Mouse (Mus musculus): Measurements from ENCODE around the gene Nrn1l.
A peak's percentile ranks its signal among the peaks of the same experiment; 100 is the strongest.

Gene Nrn1l

GRCm38 (mm10) chr8:105893339-105893738 lies at the start of gene Nrn1l:
Gene Nrn1l, plus strand, starts transcription at chr8:105893567.
- peak; percentile 53 for DNase-seq (ENCODE audit: low read depth, low spot score)

DNA sequence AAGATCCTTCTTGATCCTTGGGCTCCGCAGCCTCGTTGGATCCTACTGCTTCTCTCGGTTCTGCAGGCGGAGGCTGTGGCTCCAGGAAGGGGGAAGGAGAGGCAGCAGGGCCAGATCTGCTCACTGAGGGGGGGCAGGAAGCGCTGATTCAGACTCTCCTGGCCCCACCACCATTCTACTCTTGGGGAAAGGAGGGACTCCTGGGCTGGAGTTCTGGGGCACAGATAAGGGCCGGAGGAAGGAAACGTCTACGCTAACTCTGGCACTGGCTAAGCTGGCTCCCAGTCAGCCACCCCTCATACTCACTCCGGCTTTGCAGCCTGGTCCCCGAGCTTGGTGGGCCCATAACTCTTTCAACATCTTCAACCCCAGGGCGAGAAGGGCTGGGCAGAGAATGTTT lies 46.7 kb upstream of the Nrn1l start:
- no peak for DNase-seq (ENCODE audit: low read depth, low spot score)

GRCm38 (mm10) chr8:105850014-105850413 lies 43.4 kb upstream of the Nrn1l start:
- DNase-seq (ENCODE audit: low read depth, low spot score) = no peak

GRCm38 (mm10) chr8:105850611-105851010 lies 42.8 kb upstream of the Nrn1l start:
- DNase-seq (ENCODE audit: low read depth, low spot score) = no peak

- no peak for DNase-seq (ENCODE audit: low read depth, low spot score)
These were observed 41.7 kb upstream of the Nrn1l start for GRCm38 (mm10) chr8:105851651-105852143.

GRCm38 (mm10) chr8:105852146-105852729 lies 41.1 kb upstream of the Nrn1l start:
- no peak for DNase-seq (ENCODE audit: low read depth, low spot score)

DNA sequence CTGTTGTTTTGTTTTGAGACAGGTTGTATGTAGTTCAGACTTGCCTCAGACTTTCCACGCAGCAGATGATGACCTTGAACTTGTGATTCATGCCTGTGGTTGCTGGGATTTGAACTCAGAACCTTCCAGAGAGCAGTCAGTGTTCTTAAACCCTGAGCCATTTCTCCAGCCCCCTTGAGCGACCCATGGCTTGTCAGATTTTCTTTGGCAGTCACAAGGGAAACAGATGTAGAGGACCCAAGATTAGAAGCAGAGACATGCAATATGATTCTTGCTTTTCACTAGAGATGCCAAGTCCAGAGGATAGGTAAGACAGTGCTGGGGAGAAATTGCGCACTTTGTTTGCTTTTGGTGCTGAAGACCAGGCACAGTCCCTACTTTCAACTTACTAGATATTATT lies 40.2 kb upstream of the Nrn1l start, which contains the start of gene Cenpt:
Gene Cenpt (minus strand): TSS at position 101 of the 400 bp plus-strand sequence.
- no peak for DNase-seq (ENCODE audit: low read depth, low spot score)

DNA sequence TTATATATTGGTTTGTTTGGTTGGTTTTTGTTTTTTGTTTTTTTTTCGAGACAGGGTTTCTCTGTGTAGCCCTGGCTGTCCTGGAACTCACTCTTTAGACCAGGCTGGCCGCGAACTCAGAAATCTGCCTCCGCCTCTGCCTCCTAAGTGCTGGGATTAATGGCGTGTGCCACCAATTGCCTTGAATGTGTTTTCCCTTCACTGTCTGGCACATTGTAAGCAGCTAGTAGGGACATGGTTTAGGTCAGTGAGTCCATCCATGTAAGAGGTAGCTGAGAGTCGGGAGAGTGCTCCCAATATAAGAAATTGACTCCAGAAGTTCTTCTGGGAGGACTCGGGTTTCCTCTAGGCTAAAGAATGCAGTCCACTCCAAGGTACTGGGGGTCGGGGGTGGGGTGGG lies 39.1 kb upstream of the Nrn1l start:
- DNase-seq (ENCODE audit: low read depth, low spot score) = no peak

GRCm38 (mm10) chr8:105854715-105855216 lies 38.6 kb upstream of the Nrn1l start, which contains the start of gene Thap11:
Gene Thap11, plus strand, starts transcription at chr8:105855132.
- DNase-seq (ENCODE audit: low read depth, low spot score) = peak; percentile 84

GRCm38 (mm10) chr8:105855248-105856167 lies 37.9 kb upstream of the Nrn1l start:
- DNase-seq (ENCODE audit: low read depth, low spot score) = no peak

GRCm38 (mm10) chr8:105856168-105856835 lies 37.1 kb upstream of the Nrn1l start:
- DNase-seq (ENCODE audit: low read depth, low spot score) = no peak

DNA sequence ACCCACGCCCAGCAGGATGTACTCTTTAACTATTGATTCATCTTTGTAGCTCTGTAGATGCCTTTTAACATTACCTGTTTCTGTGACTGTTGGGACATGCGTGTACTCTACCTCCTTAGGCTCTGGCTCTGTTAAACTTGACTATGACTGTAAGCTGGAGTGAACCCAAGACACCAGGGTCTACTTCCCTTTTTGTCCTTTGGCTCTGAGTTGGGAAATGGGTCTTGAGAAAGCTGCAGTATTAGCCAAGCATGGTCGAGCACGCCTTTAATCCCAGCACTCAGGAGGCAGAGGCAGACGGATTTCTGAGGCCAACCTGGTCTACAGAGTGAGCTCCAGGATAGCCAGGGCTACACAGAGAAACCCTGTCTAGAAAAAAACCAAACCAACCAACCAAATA lies 34.9 kb upstream of the Nrn1l start:
- DNase-seq (ENCODE audit: low read depth, low spot score) = no peak

DNA sequence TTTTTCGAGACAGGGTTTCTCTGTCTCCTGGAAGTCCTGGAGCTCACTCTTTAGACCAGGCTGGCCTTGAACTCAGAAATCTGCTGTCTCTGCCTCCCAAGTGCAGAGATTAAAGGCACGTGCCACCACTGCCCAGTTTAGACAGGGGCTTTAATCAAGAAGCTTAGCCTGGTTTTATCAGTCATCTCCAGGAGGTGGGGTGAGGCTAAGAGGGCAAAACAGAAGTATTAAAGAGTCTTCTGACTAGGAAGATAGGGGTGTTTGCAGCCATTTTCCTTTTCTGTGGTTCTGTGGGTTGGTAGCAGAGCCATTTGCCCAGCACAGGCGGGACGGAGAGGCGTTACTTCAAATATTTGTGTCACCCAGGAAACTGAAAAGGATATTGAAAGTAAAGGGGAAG lies 34.1 kb upstream of the Nrn1l start:
- DNase-seq (ENCODE audit: low read depth, low spot score) = no peak

DNA sequence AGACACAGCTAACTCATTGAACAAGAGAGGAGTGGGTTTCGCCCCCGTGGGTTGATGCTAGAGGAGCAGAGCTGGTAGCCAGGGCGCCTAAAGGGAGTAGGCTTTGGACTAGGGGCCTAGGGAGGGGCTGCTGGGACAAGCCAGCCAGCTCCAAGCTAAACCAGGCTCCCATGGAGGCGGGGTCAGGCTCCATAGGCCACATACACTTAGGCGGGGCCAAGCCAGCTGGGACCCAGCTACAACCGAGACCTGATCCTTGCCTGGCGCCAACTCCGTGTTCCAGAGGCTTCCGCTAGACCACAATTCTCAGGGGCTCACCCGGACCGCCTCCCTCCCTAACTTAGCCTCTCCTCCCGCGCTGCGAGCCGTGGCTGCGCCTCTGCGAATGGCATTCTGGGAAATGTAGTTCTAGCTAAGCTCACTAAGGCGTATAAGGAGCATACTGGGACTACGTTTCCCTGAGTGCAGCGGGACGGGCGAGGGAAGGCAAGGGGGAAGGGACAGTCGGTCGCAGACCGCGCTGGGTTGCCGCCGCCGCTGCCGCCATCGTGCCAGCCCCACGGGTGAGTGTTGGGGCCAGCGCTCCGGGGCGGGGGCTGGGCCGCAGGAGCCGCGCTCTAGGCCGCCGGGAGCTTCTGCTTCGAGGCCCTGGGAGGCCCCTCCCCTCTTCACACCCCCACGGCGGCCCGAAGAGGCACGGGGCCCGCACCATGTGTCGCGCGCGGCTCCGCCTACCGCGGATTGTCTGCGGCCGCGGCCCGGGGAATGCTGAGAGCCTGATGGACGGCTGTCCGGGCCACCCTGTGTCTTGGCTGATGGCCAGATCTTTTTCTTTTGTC lies 33.0 kb upstream of the Nrn1l start, which contains the start of gene Nutf2:
Gene Nutf2 (plus strand): TSS at position 438 of the 839 bp plus-strand sequence.
- DNase-seq (ENCODE audit: low read depth, low spot score) = peak; percentile 93

DNA sequence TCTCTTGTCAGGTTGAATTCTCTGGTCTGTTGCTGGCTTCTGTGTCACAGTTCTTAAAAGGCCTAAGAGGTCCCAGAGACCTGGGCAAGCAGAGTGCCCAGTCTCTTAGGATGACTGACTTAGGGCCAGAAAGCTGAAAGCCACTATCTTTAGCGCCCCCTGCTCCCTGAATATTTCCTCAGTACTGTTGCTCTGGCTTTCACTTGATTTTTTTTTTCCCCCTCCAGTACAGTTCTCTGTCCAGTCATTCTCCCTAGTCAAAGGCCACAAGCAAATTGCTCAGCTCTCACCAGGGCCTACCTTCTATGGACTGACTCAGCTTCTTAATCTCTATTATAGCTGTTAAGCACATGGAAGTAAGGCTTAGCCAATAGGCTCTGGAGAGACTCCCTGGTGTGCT lies 31.4 kb upstream of the Nrn1l start:
- no peak for DNase-seq (ENCODE audit: low read depth, low spot score)

- DNase-seq (ENCODE audit: low read depth, low spot score) = no peak
These were observed 26.9 kb upstream of the Nrn1l start for GRCm38 (mm10) chr8:105866364-105867029.

GRCm38 (mm10) chr8:105874301-105874700 lies 19.1 kb upstream of the Nrn1l start:
- no peak for DNase-seq (ENCODE audit: low read depth, low spot score)

GRCm38 (mm10) chr8:105880754-105881520 lies 12.4 kb upstream of the Nrn1l start, which contains the start of gene Edc4:
Gene Edc4, plus strand, starts transcription at chr8:105880881.
- DNase-seq (ENCODE audit: low read depth, low spot score) = peak; percentile 75

- DNase-seq (ENCODE audit: low read depth, low spot score) = no peak
These were observed 3.5 kb upstream of the Nrn1l start for GRCm38 (mm10) chr8:105889756-105890465.
